Mouse (Mus musculus) embryonic facial prominence, embryonic 13.5 days (tissue): Measurements from ENCODE around the gene Tbata. TPM values are rescaled to one million over a fixed set of nuclear protein-coding genes. Genes with fewer than 3 reads are reported as not detected.

Source experiments
- ATAC-seq: fragments of 200-750 bp; cut with Nextera tagmentation; 2 replicates; pipeline ENCODE4 v1.8.0; 2017; ENCODE audit warnings: low read depth; ENCODE audit not compliant: insufficient number of reproducible peaks, insufficient read depth, low FRiP score, low TSS enrichment
- H3K27ac ChIP-seq: fragments of 300-500 bp; sonication (generic); 2 replicates; pipeline ENCODE4 v1.5.1; 2015; ENCODE audit warnings: moderate library complexity, mild to moderate bottlenecking, inconsistent platforms
- H3K27me3 ChIP-seq: fragments of 300-500 bp; sonication (generic); 2 replicates; pipeline ENCODE4 v1.6.1; 2015; ENCODE audit warnings: mild to moderate bottlenecking, inconsistent platforms
- H3K36me3 ChIP-seq: fragments of 300-500 bp; sonication (generic); 2 replicates; pipeline ENCODE4 v1.6.1; 2015; ENCODE audit warnings: mild to moderate bottlenecking, inconsistent platforms
- H3K4me1 ChIP-seq: fragments of 300-500 bp; sonication (generic); 2 replicates; pipeline ENCODE4 v1.6.1; 2015; ENCODE audit warnings: inconsistent platforms
- H3K4me2 ChIP-seq: fragments of 300-500 bp; sonication (generic); 2 replicates; pipeline ENCODE4 v1.6.1; 2015; ENCODE audit warnings: moderate library complexity, mild to moderate bottlenecking, inconsistent platforms
- H3K4me3 ChIP-seq: fragments of 300-500 bp; sonication (generic); 2 replicates; pipeline ENCODE4 v1.5.1; 2015; ENCODE audit warnings: mild to moderate bottlenecking, inconsistent platforms
- H3K9ac ChIP-seq: fragments of 300-500 bp; sonication (generic); 2 replicates; pipeline ENCODE4 v1.6.1; 2015; ENCODE audit warnings: mild to moderate bottlenecking, inconsistent platforms
- H3K9me3 ChIP-seq: fragments of 300-500 bp; sonication (generic); 2 replicates; pipeline ENCODE4 v1.6.1; 2016; ENCODE audit warnings: inconsistent platforms
- WGBS: fragments of 180-500 bp; shearing (Covaris S2); methylation state at CpG from one replicate; pipeline ENCODE4 v1.1.7; 2015; ENCODE audit warnings: mixed read lengths; 5-methylcytosine and 5-hydroxymethylcytosine counted together
- polyA plus RNA-seq: library from polyadenylated mRNA; unstranded; fragments of >200 nt; fragmentation: Nextera tagmentation; extraction: Ambion mirVana; gene quantifications from 2 replicates; pipeline ENCODE4 v1.2.1, GENCODE M21; 2015

Gene Tbata
- polyA plus RNA-seq, 1 experiment from 2014 or later, result not detected

GRCm38 (mm10) chr10:61194611-61195010, 22.9 kb downstream of the Tbata start:
- no peak overlapping the region for H3K9ac ChIP-seq
- H3K27me3 ChIP-seq, result no peaks in the 10 kb centered on the region
- no peak overlapping the region for H3K4me3 ChIP-seq
- ATAC-seq, result no peak
- H3K9me3 ChIP-seq, result no peaks in the 10 kb centered on the region
- no peak overlapping the region for H3K4me2 ChIP-seq
- H3K4me1 ChIP-seq, result no peaks in the 10 kb centered on the region
- WGBS, result 82% methylated on average over 9 of the region's 9 CpGs
- H3K27ac ChIP-seq, result no peak overlapping the region
- no peaks in the 10 kb centered on the region for H3K36me3 ChIP-seq

GRCm38 (mm10) chr10:61195216-61195615, 23.5 kb downstream of the Tbata start:
- Histone ChIP-seq H3K4me1 (no peaks in the 10 kb centered on the region), H3K9me3 (no peaks in the 10 kb centered on the region), H3K4me2 (no peak overlapping the region), H3K27ac (no peak overlapping the region), H3K36me3 (no peaks in the 10 kb centered on the region), H3K4me3 (no peak overlapping the region), H3K9ac (no peak overlapping the region), H3K27me3 (no peaks in the 10 kb centered on the region)
- WGBS, result 75% methylated on average over 8 of the region's 8 CpGs
- no peak for ATAC-seq

GRCm38 (mm10) chr10:61195718-61196291, 24.1 kb downstream of the Tbata start:
- H3K4me2 ChIP-seq, result no peak overlapping the region
- ATAC-seq, result no peak
- H3K27me3 ChIP-seq, result no peaks in the 10 kb centered on the region
- H3K27ac ChIP-seq, result no peak overlapping the region
- H3K4me1 ChIP-seq, result no peaks in the 10 kb centered on the region
- H3K9me3 ChIP-seq, result no peaks in the 10 kb centered on the region
- no peak overlapping the region for H3K4me3 ChIP-seq
- 83% methylated on average over 5 of the region's 5 CpGs for WGBS
- no peak overlapping the region for H3K9ac ChIP-seq
- no peaks in the 10 kb centered on the region for H3K36me3 ChIP-seq

- 21% methylated on average over 11 of the region's 11 CpGs for WGBS
- ATAC-seq, result no peak
- H3K36me3 ChIP-seq, result no peaks in the 10 kb centered on the region
Measured at GRCm38 (mm10) chr10:61199566-61200213, 27.9 kb downstream of the Tbata start.

GRCm38 (mm10) chr10:61200232-61200820, 28.6 kb downstream of the Tbata start:
- no peaks in the 10 kb centered on the region for H3K36me3 ChIP-seq
- no peak overlapping the region for H3K4me2 ChIP-seq
- H3K27ac ChIP-seq, result no peak overlapping the region
- H3K9ac ChIP-seq, result no peak overlapping the region
- no peaks in the 10 kb centered on the region for H3K9me3 ChIP-seq
- 71% methylated on average over 7 of the region's 7 CpGs for WGBS
- no peak overlapping the region for H3K4me3 ChIP-seq
- H3K4me1 ChIP-seq, result no peaks in the 10 kb centered on the region
- no peaks in the 10 kb centered on the region for H3K27me3 ChIP-seq
- ATAC-seq, result no peak

More at GRCm38 (mm10) chr10:61199566-61200213, 27.9 kb downstream of the Tbata start:
- Histone ChIP-seq H3K4me1 (no peaks in the 10 kb centered on the region), H3K4me3 (no peak overlapping the region), H3K9ac (no peak overlapping the region), H3K4me2 (no peak overlapping the region), H3K9me3 (no peaks in the 10 kb centered on the region), H3K27me3 (no peaks in the 10 kb centered on the region), H3K27ac (no peak overlapping the region)

GRCm38 (mm10) chr10:61200998-61201397, 29.2 kb downstream of the Tbata start:
- H3K27ac ChIP-seq, result no peak overlapping the region
- H3K4me2 ChIP-seq, result no peak overlapping the region
- no peak overlapping the region for H3K4me3 ChIP-seq
- WGBS, result 36% methylated on average over 9 of the region's 9 CpGs
- no peaks in the 10 kb centered on the region for H3K27me3 ChIP-seq
- no peak for ATAC-seq
- no peaks in the 10 kb centered on the region for H3K9me3 ChIP-seq
- H3K36me3 ChIP-seq, result no peaks in the 10 kb centered on the region
- H3K4me1 ChIP-seq, result no peaks in the 10 kb centered on the region
- H3K9ac ChIP-seq, result no peak overlapping the region

- Histone ChIP-seq H3K4me1 (no peaks in the 10 kb centered on the region), H3K4me3 (no peak overlapping the region), H3K27me3 (no peaks in the 10 kb centered on the region), H3K9ac (no peak overlapping the region), H3K4me2 (no peak overlapping the region), H3K9me3 (no peaks in the 10 kb centered on the region), H3K27ac (no peak overlapping the region), H3K36me3 (no peaks in the 10 kb centered on the region)
- ATAC-seq, result no peak
- 75% methylated on average over 12 of the region's 12 CpGs for WGBS
Measured at GRCm38 (mm10) chr10:61201596-61202318, 30.0 kb downstream of the Tbata start.

- WGBS, result 65% methylated on average over 3 of the region's 3 CpGs
- no peak for ATAC-seq
- Histone ChIP-seq H3K9ac (no peak overlapping the region), H3K4me1 (0 out of 2 replicates have a peak, but pooled peaks cover 4% of the 10 kb centered on the region), H3K4me2 (no peak overlapping the region), H3K4me3 (no peak overlapping the region), H3K27ac (no peak overlapping the region), H3K27me3 (no peaks in the 10 kb centered on the region), H3K36me3 (no peaks in the 10 kb centered on the region), H3K9me3 (no peaks in the 10 kb centered on the region)
Measured at GRCm38 (mm10) chr10:61203930-61204329, 32.2 kb downstream of the Tbata start.

GRCm38 (mm10) chr10:61208114-61208684, 36.4 kb downstream of the Tbata start:
- peaks cover 7% of the 10 kb centered on the region; the same call in 1 of the 2 replicates for H3K4me1 ChIP-seq
- no peak overlapping the region for H3K9ac ChIP-seq
- no peak overlapping the region for H3K27ac ChIP-seq
- no peak for ATAC-seq
- H3K36me3 ChIP-seq, result no peaks in the 10 kb centered on the region
- peaks cover 6% of the 10 kb centered on the region; the same call in 1 of the 2 replicates for H3K27me3 ChIP-seq
- 64% methylated on average over 9 of the region's 9 CpGs for WGBS
- H3K4me3 ChIP-seq, result no peak overlapping the region
- no peak overlapping the region for H3K4me2 ChIP-seq
- H3K9me3 ChIP-seq, result no peaks in the 10 kb centered on the region

GRCm38 (mm10) chr10:61211105-61211504, 39.4 kb downstream of the Tbata start:
- H3K27ac ChIP-seq, result no peak overlapping the region
- H3K27me3 ChIP-seq, result peaks cover 9% of the 10 kb centered on the region
- no peaks in the 10 kb centered on the region; the same call in 1 of the 2 replicates for H3K36me3 ChIP-seq
- no peak overlapping the region for H3K9ac ChIP-seq
- peaks cover 7% of the 10 kb centered on the region; the same call in 1 of the 2 replicates for H3K4me1 ChIP-seq
- no peak overlapping the region for H3K4me2 ChIP-seq
- H3K9me3 ChIP-seq, result peaks cover 3% of the 10 kb centered on the region
- ATAC-seq, result no peak
- no peak overlapping the region for H3K4me3 ChIP-seq
- 80% methylated on average over 4 of the region's 4 CpGs for WGBS

- no peak for ATAC-seq
- no peak overlapping the region for H3K27ac ChIP-seq
- WGBS, result 10% methylated on average over 13 of the region's 13 CpGs
Measured at GRCm38 (mm10) chr10:61211743-61212142, 40.0 kb downstream of the Tbata start.

More at GRCm38 (mm10) chr10:61211743-61212142, 40.0 kb downstream of the Tbata start:
- Histone ChIP-seq H3K27me3 (peaks cover 9% of the 10 kb centered on the region), H3K9me3 (peaks cover 3% of the 10 kb centered on the region), H3K4me3 (no peak overlapping the region), H3K4me1 (peaks cover 7% of the 10 kb centered on the region; the same call in 1 of the 2 replicates), H3K9ac (no peak overlapping the region), H3K4me2 (no peak overlapping the region), H3K36me3 (no peaks in the 10 kb centered on the region; the same call in 1 of the 2 replicates)
